Mouse (Mus musculus): ENCODE measurements around the gene Notch2. TPM values are rescaled to one million over a fixed set of nuclear protein-coding genes. Genes with fewer than 3 reads are reported as not detected.

Gene Notch2
- polyA plus RNA-seq, 1 experiment from 2014 or later: 11.5 TPM

- WGBS: 50% methylated on average over 3 of the region's 3 CpGs
- Histone ChIP-seq H3K4me1 (replicated peaks) (peaks cover 61% of the 10 kb centered on the region), H3K36me3 (peaks cover 14% of the 10 kb centered on the region; the same call in 1 of the 2 replicates), H3K4me2 (no peak overlapping the region), H3K27me3 (no peaks in the 10 kb centered on the region), H3K9ac (no peak overlapping the region), H3K9me3 (replicated peaks) (no peaks in the 10 kb centered on the region), H3K27ac (peak overlapping the region; percentile 62), H3K4me3 (no peak overlapping the region)
- no peak for ATAC-seq (replicated peaks; ENCODE audit: insufficient number of reproducible peaks, insufficient read depth, low FRiP score, low read depth)
Measured at GRCm38 (mm10) chr3:98067413-98067812, 54.1 kb downstream of the Notch2 start.

GRCm38 (mm10) chr3:98067852-98068491 is 54.6 kb downstream of the Notch2 start:
- no peak overlapping the region for H3K9ac ChIP-seq
- no peaks in the 10 kb centered on the region for H3K27me3 ChIP-seq
- WGBS: 66% methylated on average over 12 of the region's 12 CpGs
- no peak overlapping the region for H3K4me2 ChIP-seq
- no peak for ATAC-seq (replicated peaks; ENCODE audit: insufficient number of reproducible peaks, insufficient read depth, low FRiP score, low read depth)
- peaks cover 61% of the 10 kb centered on the region for H3K4me1 ChIP-seq (replicated peaks)
- H3K9me3 ChIP-seq (replicated peaks): no peaks in the 10 kb centered on the region
- H3K4me3 ChIP-seq: no peak overlapping the region
- H3K36me3 ChIP-seq: peaks cover 18% of the 10 kb centered on the region; the same call in 1 of the 2 replicates
- H3K27ac ChIP-seq: peak overlapping the region; percentile 62

- Histone ChIP-seq H3K4me2 (no peak overlapping the region), H3K9ac (no peak overlapping the region), H3K27me3 (no peaks in the 10 kb centered on the region), H3K9me3 (replicated peaks) (no peaks in the 10 kb centered on the region), H3K4me3 (no peak overlapping the region), H3K36me3 (peaks cover 27% of the 10 kb centered on the region; the same call in 1 of the 2 replicates), H3K27ac (no peak overlapping the region), H3K4me1 (replicated peaks) (peaks cover 49% of the 10 kb centered on the region)
- 61% methylated on average over 7 of the region's 7 CpGs for WGBS
- ATAC-seq (replicated peaks; ENCODE audit: insufficient number of reproducible peaks, insufficient read depth, low FRiP score, low read depth): no peak
Measured at GRCm38 (mm10) chr3:98069161-98069560, 55.8 kb downstream of the Notch2 start.

- no peak overlapping the region for H3K27ac ChIP-seq
- no peaks in the 10 kb centered on the region for H3K9me3 ChIP-seq (replicated peaks)
- no peak overlapping the region for H3K4me3 ChIP-seq
- no peaks in the 10 kb centered on the region for H3K27me3 ChIP-seq
- no peak overlapping the region for H3K4me2 ChIP-seq
- no peak for ATAC-seq (replicated peaks; ENCODE audit: insufficient number of reproducible peaks, insufficient read depth, low FRiP score, low read depth)
- 80% methylated on average over 3 of the region's 3 CpGs for WGBS
- peaks cover 28% of the 10 kb centered on the region; the same call in 1 of the 2 replicates for H3K36me3 ChIP-seq
- H3K9ac ChIP-seq: no peak overlapping the region
- peaks cover 47% of the 10 kb centered on the region for H3K4me1 ChIP-seq (replicated peaks)
Measured at GRCm38 (mm10) chr3:98069856-98070255, 56.5 kb downstream of the Notch2 start.

GRCm38 (mm10) chr3:98072570-98072969 is 59.2 kb downstream of the Notch2 start:
- no peak overlapping the region for H3K4me2 ChIP-seq
- H3K9ac ChIP-seq: no peak overlapping the region
- no peak overlapping the region for H3K4me3 ChIP-seq
- WGBS: 74% methylated on average over 8 of the region's 8 CpGs
- 0 out of 2 replicates have a peak overlapping the region, but pooled peaks have one; percentile 7 for H3K27ac ChIP-seq
- H3K4me1 ChIP-seq (replicated peaks): peaks cover 26% of the 10 kb centered on the region
- no peaks in the 10 kb centered on the region for H3K9me3 ChIP-seq (replicated peaks)
- peaks cover 28% of the 10 kb centered on the region; the same call in 1 of the 2 replicates for H3K36me3 ChIP-seq
- no peak for ATAC-seq (replicated peaks; ENCODE audit: insufficient number of reproducible peaks, insufficient read depth, low FRiP score, low read depth)
- no peaks in the 10 kb centered on the region for H3K27me3 ChIP-seq

- 82% methylated on average over 4 of the region's 4 CpGs for WGBS
- Histone ChIP-seq H3K36me3 (peaks cover 33% of the 10 kb centered on the region; the same call in 1 of the 2 replicates), H3K4me2 (no peak overlapping the region)
Measured at GRCm38 (mm10) chr3:98073545-98073944, 60.2 kb downstream of the Notch2 start.

GRCm38 (mm10) chr3:98074622-98075231 is 61.4 kb downstream of the Notch2 start:
- Histone ChIP-seq H3K36me3 (peaks cover 33% of the 10 kb centered on the region; the same call in 1 of the 2 replicates), H3K9ac (no peak overlapping the region), H3K4me2 (no peak overlapping the region), H3K4me3 (no peak overlapping the region), H3K9me3 (replicated peaks) (no peaks in the 10 kb centered on the region), H3K27ac (peak overlapping the region; percentile 15; the same call in 1 of the 2 replicates), H3K27me3 (no peaks in the 10 kb centered on the region), H3K4me1 (replicated peaks) (peaks cover 14% of the 10 kb centered on the region)
- 47% methylated on average over 6 of the region's 6 CpGs for WGBS
- 0 out of 2 replicates have a peak, but pooled peaks have one; percentile 25 for ATAC-seq (replicated peaks; ENCODE audit: insufficient number of reproducible peaks, insufficient read depth, low FRiP score, low read depth)

More at GRCm38 (mm10) chr3:98073545-98073944, 60.2 kb downstream of the Notch2 start:
- no peak overlapping the region for H3K27ac ChIP-seq
- no peak overlapping the region for H3K4me3 ChIP-seq
- no peaks in the 10 kb centered on the region for H3K9me3 ChIP-seq (replicated peaks)
- peaks cover 17% of the 10 kb centered on the region for H3K4me1 ChIP-seq (replicated peaks)
- no peak for ATAC-seq (replicated peaks; ENCODE audit: insufficient number of reproducible peaks, insufficient read depth, low FRiP score, low read depth)
- no peak overlapping the region for H3K9ac ChIP-seq
- H3K27me3 ChIP-seq: no peaks in the 10 kb centered on the region

- Histone ChIP-seq H3K9me3 (replicated peaks) (no peaks in the 10 kb centered on the region), H3K9ac (no peak overlapping the region), H3K27ac (no peak overlapping the region), H3K4me3 (no peak overlapping the region), H3K27me3 (no peaks in the 10 kb centered on the region), H3K4me1 (replicated peaks) (peaks cover 4% of the 10 kb centered on the region), H3K36me3 (peaks cover 25% of the 10 kb centered on the region; the same call in 1 of the 2 replicates), H3K4me2 (no peak overlapping the region)
- no peak for ATAC-seq (replicated peaks; ENCODE audit: insufficient number of reproducible peaks, insufficient read depth, low FRiP score, low read depth)
- WGBS: 95% methylated on average over 5 of the region's 5 CpGs
Measured at GRCm38 (mm10) chr3:98077866-98078265, 64.5 kb downstream of the Notch2 start.

- ATAC-seq (replicated peaks; ENCODE audit: insufficient number of reproducible peaks, insufficient read depth, low FRiP score, low read depth): no peak
- Histone ChIP-seq H3K4me1 (replicated peaks) (peaks cover 3% of the 10 kb centered on the region; the same call in 1 of the 2 replicates), H3K4me2 (no peak overlapping the region), H3K27ac (no peak overlapping the region), H3K9ac (no peak overlapping the region), H3K4me3 (no peak overlapping the region), H3K36me3 (peaks cover 19% of the 10 kb centered on the region; the same call in 1 of the 2 replicates), H3K9me3 (replicated peaks) (no peaks in the 10 kb centered on the region), H3K27me3 (no peaks in the 10 kb centered on the region)
- WGBS: 28% methylated on average over 1 of the region's 1 CpGs
Measured at GRCm38 (mm10) chr3:98078816-98079215, 65.5 kb downstream of the Notch2 start.

GRCm38 (mm10) chr3:98079601-98080215 is 66.4 kb downstream of the Notch2 start:
- no peaks in the 10 kb centered on the region for H3K9me3 ChIP-seq (replicated peaks)
- H3K27ac ChIP-seq: no peak overlapping the region
- H3K4me2 ChIP-seq: no peak overlapping the region
- H3K36me3 ChIP-seq: peaks cover 15% of the 10 kb centered on the region; the same call in 1 of the 2 replicates
- no peak overlapping the region for H3K9ac ChIP-seq
- WGBS: 79% methylated on average over 2 of the region's 2 CpGs
- H3K4me3 ChIP-seq: no peak overlapping the region
- ATAC-seq (replicated peaks; ENCODE audit: insufficient number of reproducible peaks, insufficient read depth, low FRiP score, low read depth): no peak
- H3K27me3 ChIP-seq: no peaks in the 10 kb centered on the region
- H3K4me1 ChIP-seq (replicated peaks): peaks cover 6% of the 10 kb centered on the region

- Histone ChIP-seq H3K9ac (no peak overlapping the region), H3K36me3 (peaks cover 15% of the 10 kb centered on the region; the same call in 1 of the 2 replicates), H3K27me3 (no peaks in the 10 kb centered on the region), H3K4me2 (no peak overlapping the region), H3K4me3 (no peak overlapping the region), H3K4me1 (replicated peaks) (peaks cover 12% of the 10 kb centered on the region), H3K27ac (no peak overlapping the region), H3K9me3 (replicated peaks) (no peaks in the 10 kb centered on the region)
- ATAC-seq (replicated peaks; ENCODE audit: insufficient number of reproducible peaks, insufficient read depth, low FRiP score, low read depth): no peak
- 93% methylated on average over 4 of the region's 4 CpGs for WGBS
Measured at GRCm38 (mm10) chr3:98080630-98081029, 67.3 kb downstream of the Notch2 start.
